Mouse (Mus musculus) olfactory bulb, adult 2 months (tissue): ENCODE results near the gene Fndc10.

Experiments used
- CTCF ChIP-seq: fragments of 200-500 bp; IDR thresholded peaks from 2 replicates; pipeline ENCODE4 v1.5.1; 2012; ENCODE audit warnings: low read depth, mild to moderate bottlenecking, low read length, moderate library complexity; ENCODE audit not compliant: insufficient read depth
- POLR2A ChIP-seq: fragments of 200-500 bp; IDR thresholded peaks from 2 replicates; pipeline ENCODE4 v1.6.1; 2012; ENCODE audit warnings: mild to moderate bottlenecking, low read depth, low read length, moderate library complexity; ENCODE audit not compliant: insufficient read depth

DNA sequence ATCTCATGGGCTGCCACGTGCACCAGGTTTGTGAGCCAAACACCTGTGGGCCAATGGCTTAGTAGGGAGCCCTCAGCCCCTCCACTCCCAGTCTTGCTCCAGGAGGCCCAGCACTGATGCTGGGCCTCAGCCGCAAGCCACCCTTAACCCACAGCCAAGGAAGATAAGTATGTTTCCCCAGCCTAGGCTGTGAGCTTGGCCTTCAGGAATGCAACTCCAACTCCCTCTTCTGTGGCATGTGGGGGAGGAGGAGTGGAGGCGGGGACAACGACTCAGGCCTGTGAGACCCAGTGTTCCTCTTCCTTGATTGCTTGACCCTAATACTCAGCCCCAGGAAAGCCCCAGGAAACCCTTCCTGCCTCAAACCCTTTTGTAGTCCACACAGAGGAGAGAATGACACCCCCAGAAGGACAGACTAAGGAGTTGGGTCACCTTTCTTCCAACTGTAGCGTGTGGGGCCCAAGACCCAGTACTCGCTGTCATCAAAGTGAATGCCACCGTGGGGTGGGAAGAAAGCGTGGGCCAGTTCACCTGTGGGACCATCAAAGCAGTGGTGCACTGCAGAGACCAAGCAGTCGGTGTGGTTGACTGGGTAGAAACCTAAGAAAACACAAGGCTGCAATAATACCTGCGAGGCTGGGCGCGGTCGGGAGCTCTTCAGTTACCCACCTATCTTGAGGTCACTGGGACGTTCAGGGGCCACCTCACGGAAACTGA is 42.4 kb upstream of the Fndc10 start:
- TF ChIP-seq CTCF: no peak
- no peak for TF ChIP-seq POLR2A
